Mouse (Mus musculus) MEL (cell line): ENCODE data around the gene 6330409D20Rik. TPM values are rescaled to one million over a fixed set of nuclear protein-coding genes. Genes with fewer than 3 reads are reported as not detected.
A peak's percentile ranks its signal among the peaks of the same experiment; 100 is the strongest.

Source experiments
- DNase-seq: peaks from one replicate; pipeline ENCODE4 v3.0.0; 2011; ENCODE audit warnings: low read depth, low spot score
- H3K27ac ChIP-seq: 2 replicates; pipeline ENCODE4 v1.5.1; 2012; ENCODE audit warnings: low read depth, mild to moderate bottlenecking, control low read depth, low read length, moderate library complexity; ENCODE audit not compliant: control insufficient read depth
- H3K27me3 ChIP-seq, 2 experiments: fragments of 150-350 bp in 1 of 2; sonication (generic) in 1 of 2; 2 replicates each; pipeline ENCODE4 v1.6.1; 2012; ENCODE audit warnings: low read length in 2 of 2, mild to moderate bottlenecking in 2 of 2, improper control_type of control experiment in 1 of 2, moderate library complexity in 1 of 2; ENCODE audit not compliant: insufficient read depth in 2 of 2, control insufficient read depth in 1 of 2
- H3K36me3 ChIP-seq, 2 experiments: 2 replicates each; pipeline ENCODE4 v1.6.1; 2012 to 2014; ENCODE audit warnings: low read length in 2 of 2, improper control_type of control experiment in 1 of 2, inconsistent platforms in 1 of 2, mild to moderate bottlenecking in 1 of 2; ENCODE audit not compliant: insufficient read depth in 2 of 2, control insufficient read depth in 1 of 2
- H3K4me1 ChIP-seq, 2 experiments: fragments of 150-350 bp in 1 of 2; sonication (generic) in 1 of 2; 2 replicates each; pipeline ENCODE4 v1.6.1; 2012; ENCODE audit warnings: low read length in 2 of 2, improper control_type of control experiment in 1 of 2, mild to moderate bottlenecking in 1 of 2; ENCODE audit not compliant: insufficient read depth in 2 of 2, control insufficient read depth in 1 of 2
- H3K4me3 ChIP-seq, 2 experiments: fragments of 150-350 bp in 1 of 2; sonication (generic) in 1 of 2; 2 replicates each; pipeline ENCODE4 v1.5.1; 2012; ENCODE audit warnings: low read depth in 2 of 2, low read length in 2 of 2, mild to moderate bottlenecking in 2 of 2, moderate library complexity in 2 of 2, control low read depth in 1 of 2, improper control_type of control experiment in 1 of 2; ENCODE audit not compliant: control insufficient read depth in 1 of 2, insufficient read depth in 1 of 2
- H3K79me2 ChIP-seq: 2 replicates; pipeline ENCODE4 v1.6.1; 2012; ENCODE audit warnings: mild to moderate bottlenecking, low read length, moderate library complexity; ENCODE audit not compliant: control insufficient read depth, poor library complexity, insufficient read depth
- H3K9ac ChIP-seq: 2 replicates; pipeline ENCODE4 v1.6.1; 2012; ENCODE audit warnings: low read depth, mild to moderate bottlenecking, control low read depth, low read length, moderate library complexity; ENCODE audit not compliant: control insufficient read depth, poor library complexity, severe bottlenecking
- H3K9me3 ChIP-seq: fragments of 150-350 bp; sonication (generic); replicated peaks from 2 replicates; pipeline ENCODE4 v1.6.1; 2012; ENCODE audit warnings: mild to moderate bottlenecking, low read length, improper control_type of control experiment, moderate library complexity; ENCODE audit not compliant: insufficient read depth
- BHLHE40 ChIP-seq: IDR thresholded peaks from 2 replicates; pipeline ENCODE4 v1.6.1; 2012; ENCODE audit warnings: low read depth, mild to moderate bottlenecking, inconsistent platforms, low read length, improper control_type of control experiment, borderline replicate concordance
- CHD1 ChIP-seq: IDR thresholded peaks from 2 replicates; pipeline ENCODE4 v1.6.1; 2012; ENCODE audit warnings: low read depth, mild to moderate bottlenecking, inconsistent platforms, low read length, improper control_type of control experiment
- E2F4 ChIP-seq: IDR thresholded peaks from 2 replicates; pipeline ENCODE4 v1.6.1; 2011; ENCODE audit warnings: low read depth, low read length, improper control_type of control experiment, borderline replicate concordance
- ETS1 ChIP-seq: IDR thresholded peaks from 2 replicates; pipeline ENCODE4 v1.6.1; 2012; ENCODE audit warnings: low read depth, mild to moderate bottlenecking, inconsistent platforms, low read length, improper control_type of control experiment, moderate library complexity
- GATA1 ChIP-seq: IDR thresholded peaks from 2 replicates; pipeline ENCODE4 v1.6.1; 2011; ENCODE audit warnings: low read depth, low read length, improper control_type of control experiment
- HCFC1 ChIP-seq: IDR thresholded peaks from 2 replicates; pipeline ENCODE4 v1.6.1; 2012; ENCODE audit warnings: low read depth, mild to moderate bottlenecking, inconsistent platforms, low read length, improper control_type of control experiment, moderate library complexity
- MAFK ChIP-seq: IDR thresholded peaks from 2 replicates; pipeline ENCODE4 v1.6.1; 2011; ENCODE audit warnings: low read depth, mild to moderate bottlenecking, low read length, improper control_type of control experiment, borderline replicate concordance
- MXI1 ChIP-seq: IDR thresholded peaks from 2 replicates; pipeline ENCODE4 v1.6.1; 2011; ENCODE audit warnings: mild to moderate bottlenecking, low read depth, low read length, improper control_type of control experiment
- POLR2A ChIP-seq, 2 experiments: IDR thresholded peaks; 2 replicates each; pipeline ENCODE4 v1.6.1; 2011 to 2012; ENCODE audit warnings: low read length in 2 of 2, mild to moderate bottlenecking in 2 of 2, control low read depth in 1 of 2, improper control_type of control experiment in 1 of 2, low read depth in 1 of 2, moderate library complexity in 1 of 2; ENCODE audit not compliant: control insufficient read depth in 1 of 2, insufficient read depth in 1 of 2, poor library complexity in 1 of 2
- POLR2AphosphoS2 ChIP-seq: IDR thresholded peaks from 2 replicates; pipeline ENCODE4 v1.6.1; 2011; ENCODE audit warnings: low read length, improper control_type of control experiment
- POLR2AphosphoS5 ChIP-seq: IDR thresholded peaks from 2 replicates; pipeline ENCODE4 v1.6.1; 2012; ENCODE audit warnings: low read depth, borderline replicate concordance, mild to moderate bottlenecking, inconsistent platforms, low read length, moderate library complexity, mixed read lengths
- RAD21 ChIP-seq: IDR thresholded peaks from 2 replicates; pipeline ENCODE4 v1.6.1; 2011; ENCODE audit warnings: mild to moderate bottlenecking, low read depth, low read length, improper control_type of control experiment
- RCOR1 ChIP-seq: IDR thresholded peaks from 2 replicates; pipeline ENCODE4 v1.6.1; 2012; ENCODE audit warnings: low read depth, mild to moderate bottlenecking, inconsistent platforms, low read length, improper control_type of control experiment
- SIN3A ChIP-seq: IDR thresholded peaks from 2 replicates; pipeline ENCODE4 v1.6.1; 2012; ENCODE audit warnings: low read length, improper control_type of control experiment, inconsistent platforms
- SMC3 ChIP-seq: IDR thresholded peaks from 2 replicates; pipeline ENCODE4 v1.6.1; 2011; ENCODE audit warnings: low read depth, low read length, improper control_type of control experiment
- TAL1 ChIP-seq: IDR thresholded peaks from 2 replicates; pipeline ENCODE4 v1.6.1; 2012; ENCODE audit warnings: mild to moderate bottlenecking, inconsistent platforms, low read length, moderate library complexity, mixed read lengths
- TBP ChIP-seq: IDR thresholded peaks from 2 replicates; pipeline ENCODE4 v1.8.0; 2011; ENCODE audit warnings: low read depth, low read length, improper control_type of control experiment
- TCF12 ChIP-seq: IDR thresholded peaks from 2 replicates; pipeline ENCODE4 v1.6.1; 2014; ENCODE audit warnings: low read depth, mild to moderate bottlenecking, inconsistent platforms, low read length, improper control_type of control experiment, moderate library complexity
- UBTF ChIP-seq: IDR thresholded peaks from 2 replicates; pipeline ENCODE4 v1.6.1; 2012; ENCODE audit warnings: low read depth, mild to moderate bottlenecking, inconsistent platforms, low read length, improper control_type of control experiment, moderate library complexity, borderline replicate concordance; ENCODE audit not compliant: insufficient read depth
- USF1 ChIP-seq: IDR thresholded peaks from 2 replicates; pipeline ENCODE4 v1.6.1; 2014; ENCODE audit warnings: low read depth, mild to moderate bottlenecking, inconsistent platforms, low read length, improper control_type of control experiment, moderate library complexity
- ZC3H11A ChIP-seq: IDR thresholded peaks from 2 replicates; pipeline ENCODE4 v1.6.1; 2012; ENCODE audit warnings: low read depth, mild to moderate bottlenecking, inconsistent platforms, low read length, improper control_type of control experiment
- ZKSCAN1 ChIP-seq: IDR thresholded peaks from 2 replicates; pipeline ENCODE4 v1.6.1; 2012; ENCODE audit warnings: low read depth, mild to moderate bottlenecking, inconsistent platforms, low read length, improper control_type of control experiment, moderate library complexity
- polyA plus RNA-seq, 2 experiments: library from polyadenylated mRNA; stranded (reverse) in 1 of 2; unstranded in 1 of 2; fragments of >175 nt in 1 of 2; fragments of >200 nt in 1 of 2; gene quantifications; 2 replicates each; pipeline versions ENCODE4 v1.2.1 to v1.2.4; 2012; ENCODE audit warnings: low replicate concordance in 2 of 2, low read depth in 1 of 2; ENCODE audit not compliant: insufficient read length in 2 of 2, insufficient read depth in 1 of 2, missing spikeins in 1 of 2
- total RNA-seq: library from RNA; depleted of rRNA; stranded (reverse); fragments of 300-350 nt; gene quantifications from 2 replicates; pipeline ENCODE4 v1.2.3, GENCODE M21; 2012

Gene 6330409D20Rik
- total and polyA plus RNA-seq, 3 experiments = not detected

GRCm38 (mm10) chr2:32775359-32776074 is 34.7 kb upstream of the 6330409D20Rik start, which contains the start of the genes Ttc16 and Ptrh1 (continued):
- TF ChIP-seq RCOR1 = no peak
- no peak for TF ChIP-seq CHD1
- peak; percentile 95 for TF ChIP-seq SIN3A
- 0 out of 2 replicates have a peak, but pooled peaks have one; percentile 16 for TF ChIP-seq MAFK
- TF ChIP-seq ZC3H11A = no peak
- TF ChIP-seq SMC3 = no peak
- TF ChIP-seq TCF12 = peak; percentile 41; the same call in 1 of the 2 replicates
- TF ChIP-seq ZKSCAN1 = no peak
- TF ChIP-seq TAL1 = no peak
- TF ChIP-seq BHLHE40 = no peak
- peak; percentile 94 for TF ChIP-seq HCFC1
- peak; percentile 27; the same call in 1 of the 2 replicates for TF ChIP-seq TBP
- 0 out of 2 replicates have a peak, but pooled peaks have one; percentile 38 for TF ChIP-seq UBTF
- no peak for TF ChIP-seq POLR2AphosphoS5
- TF ChIP-seq RAD21 = no peak
- TF ChIP-seq GATA1 = no peak
- peak in 1 of 2 experiments; percentile 73; a peak in 2 of 4 replicates for TF ChIP-seq POLR2A (IDR thresholded peaks at IDR 0.05; ENCODE audit: control insufficient read depth in 1 of 2, insufficient read depth in 1 of 2, low read depth in 1 of 2, low read length in 2 of 2, poor library complexity in 1 of 2)
- no peak for TF ChIP-seq ETS1
- TF ChIP-seq USF1 = 0 out of 2 replicates have a peak, but pooled peaks have one; percentile 34
- TF ChIP-seq, all 39 proteins: peak for 19

- H3K36me3 ChIP-seq = no peaks in the 10 kb centered on the region
- no peak for DNase-seq
- no peak overlapping the region for H3K27ac ChIP-seq
- TF ChIP-seq POLR2AphosphoS2 = no peak
- TF ChIP-seq MXI1 = no peak
- TF ChIP-seq E2F4 = no peak
- no peak for TF ChIP-seq USF1
- H3K9ac ChIP-seq = no peak overlapping the region
- no peaks in the 10 kb centered on the region for H3K9me3 ChIP-seq
- no peak overlapping the region for H3K4me3 ChIP-seq
- H3K79me2 ChIP-seq = no peaks in the 10 kb centered on the region; the same call in 1 of the 2 replicates
- no peaks in the 10 kb centered on the region for H3K27me3 ChIP-seq
- peaks cover 2 to 12% of the 10 kb centered on the region in 2 experiments; a peak in 3 of 4 replicates for H3K4me1 ChIP-seq
Observed at GRCm38 (mm10) chr2:32772626-32773279, 31.9 kb upstream of the 6330409D20Rik start.
